Mouse (Mus musculus) CD8-positive naive resting alpha-beta T cell, adult 2 months (primary cell): ENCODE results near the gene Ruvbl2.
"Not testable (repeated sequence)": the region's sequence is repeated elsewhere in the genome, so short reads cannot be mapped to it uniquely, and the experiment has no call there.

Source experiments
- DNase-seq, 2 experiments: peaks; one replicate each; pipeline ENCODE4 v3.0.0; 2022; ENCODE audit warnings: low read depth in 2 of 2, low spot score in 2 of 2

Gene Ruvbl2

GRCm38 (mm10) chr7:45437521-45438276 is at the start of gene Ruvbl2:
Gene Ruvbl2, minus strand, starts transcription at chr7:45438096.
- no peak for DNase-seq

GRCm38 (mm10) chr7:45486761-45487415 is 49.0 kb upstream of the Ruvbl2 start, which contains the start of gene Gm45808:
Gene Gm45808, minus strand, starts transcription at chr7:45486811.
- no peak for DNase-seq

DNA sequence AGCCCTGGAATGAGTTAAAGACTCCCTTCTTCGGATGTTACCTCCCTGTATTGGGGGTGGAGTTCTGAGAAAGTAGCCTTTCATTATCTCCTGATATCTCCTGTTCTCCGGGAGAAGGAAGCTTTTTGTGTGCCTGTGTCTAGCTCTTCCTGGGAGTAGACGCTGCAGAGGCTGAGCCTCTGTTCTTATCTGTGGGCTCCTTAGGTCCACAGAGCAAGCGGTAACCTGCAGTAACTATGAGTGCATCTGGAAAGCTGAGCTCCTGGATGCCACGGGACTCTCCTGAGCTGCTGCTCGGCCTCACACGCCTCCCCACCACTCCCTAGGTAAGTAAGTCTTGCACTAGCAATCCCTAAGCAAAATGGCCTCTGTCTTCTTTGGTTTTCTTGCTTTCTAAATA is 48.3 kb upstream of the Ruvbl2 start:
- no peak for DNase-seq

GRCm38 (mm10) chr7:45484985-45485384 is 47.1 kb upstream of the Ruvbl2 start:
- DNase-seq: not testable (repeated sequence)

DNA sequence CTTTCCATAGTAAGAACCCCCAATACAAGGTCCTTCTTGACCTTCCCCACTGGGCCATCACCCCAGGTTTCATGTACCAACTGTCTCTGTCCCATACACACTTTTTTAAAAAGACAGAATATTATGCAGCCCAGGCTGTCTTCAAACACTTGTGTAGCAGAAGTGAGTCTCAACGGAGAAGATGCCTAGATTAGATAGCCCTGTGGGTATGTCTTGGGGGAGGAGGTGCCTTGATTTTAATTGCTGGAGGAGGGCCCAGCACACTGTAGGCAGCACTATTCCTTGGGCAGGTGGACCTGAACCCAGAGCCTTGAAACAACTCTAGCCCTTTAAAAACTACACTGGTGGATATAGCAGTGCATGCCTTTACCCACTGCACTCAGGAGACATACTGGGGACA is 44.3 kb upstream of the Ruvbl2 start:
- DNase-seq: no peak

DNA sequence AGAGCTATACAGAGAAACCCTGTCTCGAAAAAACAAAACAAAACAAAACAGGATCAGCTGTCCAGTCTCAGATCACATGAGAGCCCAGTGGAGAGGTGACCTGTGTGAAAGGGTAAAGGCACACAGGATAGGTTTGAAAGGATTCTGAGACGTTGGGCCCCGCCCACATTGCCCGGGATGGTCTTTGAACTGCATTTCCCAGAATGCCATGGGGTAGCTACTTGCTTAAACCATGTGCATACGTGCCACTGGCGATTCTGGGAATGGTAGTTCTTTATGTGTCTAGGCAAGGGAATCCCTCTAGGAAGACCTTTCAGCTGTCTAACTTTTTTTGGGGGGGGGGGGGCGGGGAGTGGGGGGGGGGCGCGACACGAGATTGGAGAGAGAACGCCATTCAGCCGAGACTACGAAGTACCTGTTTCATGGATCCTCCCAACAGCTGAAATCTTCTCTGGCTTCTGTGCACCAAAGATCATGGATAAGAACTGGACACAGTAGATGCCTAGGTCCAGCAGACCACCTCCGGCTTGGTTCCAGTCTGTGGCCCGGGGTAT is 43.6 kb upstream of the Ruvbl2 start, which contains the start of gene Tulp2:
TSS of gene Tulp2 (plus strand) at position 504 of the 554 bp plus-strand sequence.
- DNase-seq: peak in 1 of 2 experiments; percentile 49

DNA sequence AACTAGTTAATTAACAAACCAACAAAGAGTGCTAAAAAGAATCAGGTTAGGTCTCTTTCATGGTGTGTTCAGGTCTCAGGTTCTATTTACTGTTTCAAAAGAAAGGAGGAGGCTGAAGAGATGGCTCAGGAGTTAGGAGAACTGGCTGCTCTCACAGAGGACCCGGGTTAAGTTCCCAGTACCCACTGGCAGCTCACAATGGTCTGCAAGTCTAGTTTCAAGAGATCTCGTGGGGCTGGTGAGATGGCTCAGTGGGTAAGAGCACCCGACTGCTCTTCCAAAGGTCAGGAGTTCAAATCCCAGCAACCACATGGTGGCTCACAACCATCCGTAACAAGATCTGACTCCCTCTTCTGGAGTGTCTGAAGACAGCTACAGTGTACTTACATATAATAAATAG is 42.4 kb upstream of the Ruvbl2 start:
- not testable (repeated sequence) for DNase-seq

- no peak for DNase-seq
Observed at GRCm38 (mm10) chr7:45478774-45479173, 40.9 kb upstream of the Ruvbl2 start.

- peak; percentile 42 to 64 for DNase-seq
Observed at GRCm38 (mm10) chr7:45477003-45477402, 39.1 kb upstream of the Ruvbl2 start.

- DNase-seq: no peak
Observed at GRCm38 (mm10) chr7:45476453-45476852, 38.6 kb upstream of the Ruvbl2 start.

- DNase-seq: no peak
Observed at GRCm38 (mm10) chr7:45475291-45475969, 37.5 kb upstream of the Ruvbl2 start.

- peak; percentile 54 to 80 for DNase-seq
Observed at GRCm38 (mm10) chr7:45470869-45471268, 33.0 kb upstream of the Ruvbl2 start.

GRCm38 (mm10) chr7:45467090-45467670 is 29.3 kb upstream of the Ruvbl2 start:
- DNase-seq: no peak

GRCm38 (mm10) chr7:45466283-45467089 is 28.6 kb upstream of the Ruvbl2 start, which contains the start of gene Bax:
Gene Bax, minus strand, starts transcription at chr7:45466898.
- DNase-seq: peak; percentile 83 to 91

DNA sequence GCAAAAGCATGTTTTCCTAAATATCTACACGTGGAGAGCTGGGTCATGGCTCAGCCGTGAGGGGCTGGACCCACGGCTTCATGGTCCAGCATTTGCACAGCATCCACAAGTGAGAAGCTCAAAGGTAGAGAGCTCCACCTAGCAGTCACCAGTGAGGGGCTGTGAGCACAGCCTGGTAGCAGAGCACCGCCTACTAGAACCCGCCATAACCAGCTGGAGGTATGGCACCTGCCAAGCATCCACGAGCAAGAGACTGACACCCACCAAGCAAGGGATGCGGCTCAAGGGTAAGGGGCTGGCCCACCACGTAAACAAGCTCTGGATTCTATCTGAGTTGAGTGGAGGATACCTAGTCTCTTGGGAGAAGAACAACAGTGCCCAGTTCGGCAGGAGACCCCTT is 27.7 kb upstream of the Ruvbl2 start:
- no peak for DNase-seq

DNA sequence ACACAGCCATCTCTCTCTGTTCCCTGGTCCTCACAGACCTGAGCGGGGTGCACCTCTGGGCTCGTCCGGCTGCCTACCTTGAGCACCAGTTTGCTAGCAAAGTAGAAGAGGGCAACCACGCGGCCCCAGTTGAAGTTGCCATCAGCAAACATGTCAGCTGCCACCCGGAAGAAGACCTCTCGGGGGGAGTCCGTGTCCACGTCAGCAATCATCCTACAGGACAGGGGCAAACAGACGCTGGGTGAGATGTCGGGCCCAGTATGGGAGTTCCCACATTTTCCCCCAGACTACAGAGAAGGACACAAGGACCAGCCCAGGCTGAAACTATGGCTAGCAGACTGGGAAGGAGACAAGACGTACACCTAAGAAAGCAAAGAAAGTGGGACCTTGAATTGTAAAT is 27.2 kb upstream of the Ruvbl2 start:
- no peak for DNase-seq

- no peak for DNase-seq
Observed at GRCm38 (mm10) chr7:45463987-45464778, 26.3 kb upstream of the Ruvbl2 start.

GRCm38 (mm10) chr7:45462868-45463267 is 25.0 kb upstream of the Ruvbl2 start:
- not testable (repeated sequence) for DNase-seq

GRCm38 (mm10) chr7:45462325-45462724 is 24.4 kb upstream of the Ruvbl2 start:
- no peak for DNase-seq
